Mouse (Mus musculus) testis, adult 2 months (tissue): ENCODE data around the gene Sdhaf3.

Source experiments
- CTCF ChIP-seq: fragments of 200-500 bp; IDR thresholded peaks from 2 replicates; pipeline ENCODE4 v1.5.1; 2012; ENCODE audit warnings: low read depth, mild to moderate bottlenecking, inconsistent platforms, low read length, moderate library complexity; ENCODE audit not compliant: control insufficient read depth, insufficient read depth, insufficient replicate concordance
- POLR2A ChIP-seq: fragments of 200-500 bp; IDR thresholded peaks from 2 replicates; pipeline ENCODE4 v1.6.1; 2012; ENCODE audit warnings: low read depth, mild to moderate bottlenecking, inconsistent platforms, low read length, moderate library complexity; ENCODE audit not compliant: control insufficient read depth

GRCm38 (mm10) chr6:6999015-6999414, 43.2 kb downstream of the Sdhaf3 start:
- TF ChIP-seq POLR2A (no peak), CTCF (no peak)
